Mouse (Mus musculus) layer of hippocampus, postnatal 14 days (tissue): Measurements from ENCODE around the gene Ptpra. TPM values are rescaled to one million over a fixed set of nuclear protein-coding genes. Genes with fewer than 3 reads are reported as not detected.
"Not testable (repeated sequence)": the region's sequence is repeated elsewhere in the genome, so short reads cannot be mapped to it uniquely, and the experiment has no call there.

ENCODE experiments used
- DNase-seq, 2 experiments: peaks; one replicate each; pipeline ENCODE4 v3.0.0; 2021 to 2022; ENCODE audit warnings: low spot score in 2 of 2, mixed read lengths in 1 of 2
- total RNA-seq, 2 experiments: library from RNA; stranded (reverse); gene quantifications; 2 replicates each; pipeline ENCODE4 v1.2.3; 2021

Ptpra gene
- total RNA-seq, 2 experiments from 2014 or later: 307 to 312 TPM

GRCm38 (mm10) chr2:130546957-130547356, 96.9 kb downstream of the Ptpra start:
- no peak for DNase-seq

- DNase-seq: no peak
Observed at GRCm38 (mm10) chr2:130554841-130555240, 104.8 kb downstream of the Ptpra start.

DNA sequence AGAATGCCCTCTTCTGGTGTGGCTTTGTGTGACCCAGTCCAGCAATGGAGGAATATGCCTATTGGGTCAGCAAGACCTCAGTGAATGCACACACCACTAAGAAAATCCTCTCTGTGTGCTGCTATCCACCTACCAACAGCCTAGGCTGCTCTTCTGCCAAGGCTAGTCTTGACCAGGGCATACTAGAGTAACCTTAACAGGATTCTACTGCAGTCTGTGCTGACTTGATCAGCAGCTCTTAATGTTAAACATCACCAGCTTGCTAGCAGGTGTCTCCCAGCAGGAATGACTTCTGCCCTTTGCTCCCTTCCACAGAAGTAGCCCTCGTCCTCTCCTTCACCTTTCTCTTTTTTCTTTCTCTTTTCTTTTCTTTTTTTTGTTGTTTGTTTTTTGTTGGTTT, 106.2 kb downstream of the Ptpra start:
- no peak for DNase-seq

DNA sequence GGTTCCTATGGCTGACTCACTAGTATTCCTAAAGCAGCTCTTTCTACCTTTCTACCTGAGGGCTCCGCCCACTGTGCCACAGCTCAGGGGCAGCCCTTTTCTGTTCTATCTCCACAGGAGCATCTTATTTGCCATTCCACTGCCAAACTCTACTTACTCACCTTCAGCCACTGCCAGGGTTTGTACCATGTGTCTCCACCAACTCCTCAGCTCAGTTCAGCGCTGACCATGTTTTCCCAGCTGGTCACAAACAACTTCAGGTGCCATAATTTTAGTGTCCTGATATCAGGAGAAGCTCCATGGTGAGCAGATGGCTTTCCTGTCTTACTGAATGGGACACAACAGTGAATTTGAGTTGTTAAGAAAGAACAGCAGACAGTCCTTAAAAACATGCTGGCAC, 107.4 kb downstream of the Ptpra start:
- no peak for DNase-seq

DNA sequence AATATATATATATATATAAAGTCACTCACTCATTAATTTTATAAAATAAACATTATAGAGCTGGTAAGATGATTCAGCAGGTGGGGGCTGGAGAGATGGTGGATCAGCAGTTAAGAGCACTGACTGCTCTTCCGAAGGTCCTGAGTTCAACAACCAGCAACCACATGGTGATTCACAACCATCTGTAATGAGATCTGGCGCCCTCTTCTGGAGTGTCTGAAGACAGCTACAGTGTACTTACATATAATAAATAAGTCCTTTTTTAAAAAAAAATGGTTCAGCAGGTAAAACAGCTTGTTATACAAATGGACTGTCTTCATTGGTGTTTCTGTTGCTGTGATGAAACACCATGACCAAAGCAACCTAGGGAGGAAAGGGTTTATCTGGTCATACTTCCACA, 107.9 kb downstream of the Ptpra start:
- no peak for DNase-seq

DNA sequence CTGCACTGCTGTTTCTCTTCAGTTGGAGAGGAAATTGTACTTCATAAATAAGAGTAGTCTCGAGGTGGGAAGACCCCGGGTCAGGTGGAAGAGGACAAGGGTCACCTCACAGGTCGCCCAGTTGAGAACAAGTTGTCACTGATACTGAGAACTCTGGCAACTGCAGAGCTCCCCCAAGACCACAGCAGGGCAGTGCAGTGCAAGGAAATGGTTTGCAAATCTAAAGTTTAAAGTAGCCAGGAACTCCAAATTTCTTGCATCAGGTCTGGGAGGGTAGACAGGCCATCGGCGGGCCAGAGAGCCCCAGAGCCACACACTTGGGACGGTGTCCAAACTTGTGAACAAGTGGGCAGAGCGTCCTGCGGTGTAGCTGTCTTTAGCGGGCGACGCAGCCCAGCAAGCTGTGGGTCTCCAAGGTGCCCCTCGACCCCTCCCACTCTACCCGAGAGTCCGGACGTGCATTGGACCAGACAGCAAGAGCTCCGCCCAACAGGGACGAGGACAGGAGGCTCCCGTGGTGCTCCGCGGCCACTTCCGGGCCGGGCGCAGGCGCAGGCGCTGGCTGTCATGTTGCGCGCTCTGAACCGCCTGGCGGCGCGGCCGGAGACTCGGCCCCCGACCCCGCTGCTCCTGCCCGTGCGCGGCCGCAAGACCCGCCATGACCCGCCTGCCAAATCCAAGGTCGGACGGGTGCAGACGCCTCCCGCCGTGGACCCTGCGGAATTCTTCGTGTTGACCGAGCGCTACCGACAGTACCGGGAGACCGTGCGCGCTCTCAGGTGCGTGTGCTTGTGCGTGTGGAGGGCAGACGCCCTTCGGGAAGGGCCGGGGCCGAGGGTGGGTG, 113.4 kb downstream of the Ptpra start, which contains the start of gene Mrps26:
TSS of gene Mrps26 (plus strand) at position 531 of the 844 bp plus-strand sequence.
- DNase-seq: peak; percentile 87 to 94

DNA sequence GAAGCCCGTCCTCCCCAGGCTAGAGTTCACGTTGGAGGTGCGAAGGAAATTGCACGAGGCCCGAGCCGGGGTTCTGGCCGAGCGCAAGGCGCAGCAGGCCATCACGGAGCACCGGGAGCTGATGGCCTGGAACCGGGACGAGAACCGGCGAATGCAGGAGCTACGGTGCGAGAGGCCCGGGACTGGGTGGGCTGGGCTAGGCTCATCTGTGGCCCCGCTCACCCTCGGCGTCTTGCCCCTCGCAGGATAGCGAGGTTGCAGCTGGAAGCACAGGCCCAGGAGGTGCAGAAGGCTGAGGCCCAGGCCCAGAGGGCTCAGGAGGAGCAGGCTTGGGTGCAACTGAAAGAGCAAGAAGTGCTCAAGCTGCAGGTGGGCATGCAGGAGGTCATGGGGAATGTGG, 114.0 kb downstream of the Ptpra start:
- DNase-seq: peak in 1 of 2 experiments; percentile 34

- DNase-seq: no peak
Observed at GRCm38 (mm10) chr2:130564983-130565382, 114.9 kb downstream of the Ptpra start.

DNA sequence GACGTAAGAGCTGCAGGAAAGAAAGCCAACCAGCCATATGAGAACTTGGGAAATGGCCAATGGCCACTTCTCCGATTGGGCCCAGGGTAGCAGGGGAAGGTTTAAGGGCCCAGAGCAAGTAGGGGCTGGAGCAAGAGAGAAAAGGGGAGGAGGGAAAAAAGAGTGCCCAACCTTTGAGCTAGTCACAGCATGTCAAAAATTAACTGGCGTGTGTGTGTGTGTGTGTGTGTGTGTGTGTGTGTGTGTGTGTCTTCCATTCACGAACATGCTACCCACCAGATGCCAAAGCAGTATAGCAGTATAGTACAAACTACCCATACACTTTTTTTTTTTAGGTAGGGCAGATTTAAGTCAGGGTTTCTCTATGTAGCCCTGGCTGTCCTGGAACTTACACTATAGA, 118.8 kb downstream of the Ptpra start:
- no peak for DNase-seq

GRCm38 (mm10) chr2:130569926-130570325, 119.8 kb downstream of the Ptpra start:
- no peak for DNase-seq

DNA sequence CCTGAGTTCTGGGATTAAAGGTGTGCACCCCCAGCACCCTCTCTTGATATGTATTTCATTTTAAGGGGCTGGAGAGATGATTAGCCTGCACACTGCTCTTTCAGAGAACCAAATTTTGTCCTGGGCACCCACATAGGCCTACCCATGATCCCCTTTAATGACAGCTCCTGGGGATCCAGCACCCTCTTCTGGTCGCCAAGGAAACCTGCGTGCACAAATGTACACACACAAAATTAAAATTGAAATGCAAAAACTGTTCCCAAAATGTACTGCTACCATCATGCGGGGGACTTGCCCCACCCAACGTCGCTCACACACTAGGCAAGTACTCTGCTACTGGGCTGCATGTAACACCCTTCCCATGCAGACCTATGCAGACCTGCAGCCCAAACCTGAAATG, 124.9 kb downstream of the Ptpra start:
- DNase-seq: no peak

GRCm38 (mm10) chr2:130575873-130576272, 125.8 kb downstream of the Ptpra start, which contains the start of gene Oxt:
Gene Oxt (plus strand): TSS chr2:130576173.
- DNase-seq: no peak

- DNase-seq: not testable (repeated sequence)
Observed at GRCm38 (mm10) chr2:130576564-130576963, 126.5 kb downstream of the Ptpra start.

- DNase-seq: no peak
Observed at GRCm38 (mm10) chr2:130577021-130577420, 126.9 kb downstream of the Ptpra start.

GRCm38 (mm10) chr2:130577632-130578031, 127.6 kb downstream of the Ptpra start:
- no peak for DNase-seq

GRCm38 (mm10) chr2:130578148-130578547, 128.1 kb downstream of the Ptpra start:
- no peak for DNase-seq

DNA sequence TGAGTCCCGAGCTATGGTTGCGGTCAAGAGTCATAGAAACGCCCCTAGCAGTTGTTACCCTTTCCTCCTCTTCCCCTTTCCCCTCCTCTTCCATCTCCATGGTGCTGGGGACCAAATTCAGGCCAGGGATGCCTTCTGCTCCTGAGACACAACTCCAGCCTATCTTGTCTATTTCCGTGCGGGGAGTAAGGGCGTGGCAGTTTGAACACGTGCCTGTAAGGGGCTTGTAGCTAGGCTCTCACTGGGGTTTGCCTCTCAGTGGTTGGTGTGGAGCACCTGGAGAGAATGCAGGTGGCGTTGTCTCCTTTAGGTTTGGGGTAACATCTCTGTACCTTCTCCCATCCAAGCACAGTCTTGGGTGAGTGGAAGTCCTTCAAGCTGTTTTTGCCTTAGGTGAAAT, 129.7 kb downstream of the Ptpra start:
- DNase-seq: no peak

DNA sequence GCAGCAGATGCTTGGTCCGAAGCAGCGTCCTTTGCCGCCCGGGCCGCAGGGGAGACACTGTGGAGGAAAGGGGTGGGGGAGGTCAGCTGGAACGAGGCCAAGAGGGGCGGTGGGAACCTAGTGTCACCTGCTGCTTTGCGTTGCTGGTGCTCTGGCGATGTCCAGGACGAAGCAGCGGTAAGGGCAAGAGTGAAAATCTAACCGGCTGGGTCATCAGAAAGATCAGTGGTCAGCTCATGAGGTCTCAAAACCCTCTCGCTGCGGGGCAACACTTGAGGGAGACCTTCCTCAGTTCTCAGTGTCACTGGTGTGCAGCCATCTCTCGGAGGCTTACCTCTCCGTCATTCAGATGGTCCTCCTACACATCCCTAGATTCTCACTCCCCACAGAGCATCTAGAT, 131.1 kb downstream of the Ptpra start:
- DNase-seq: no peak

DNA sequence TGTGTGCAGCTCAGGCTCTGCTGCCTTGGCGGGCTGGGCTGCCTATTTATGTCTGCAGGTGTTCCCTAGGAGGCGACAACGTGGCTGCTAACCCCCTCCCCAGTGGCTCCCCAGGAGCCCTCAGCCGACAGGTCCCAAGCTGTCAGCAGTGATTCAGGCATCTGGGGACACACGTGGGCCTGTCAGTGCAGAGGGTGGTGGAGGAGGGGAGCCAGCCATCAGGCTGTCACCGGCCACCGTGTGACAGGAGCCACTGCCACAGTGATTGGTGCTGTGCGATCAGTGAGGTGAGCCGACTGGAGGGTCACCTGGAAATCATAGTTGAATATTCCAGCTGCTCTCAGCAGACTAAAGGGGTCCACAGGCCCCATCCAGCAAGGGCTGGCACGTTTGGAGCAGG, 132.5 kb downstream of the Ptpra start, which contains the start of gene Avp:
TSS of gene Avp (minus strand) at position 3 of the 400 bp plus-strand sequence.
- DNase-seq: no peak

DNA sequence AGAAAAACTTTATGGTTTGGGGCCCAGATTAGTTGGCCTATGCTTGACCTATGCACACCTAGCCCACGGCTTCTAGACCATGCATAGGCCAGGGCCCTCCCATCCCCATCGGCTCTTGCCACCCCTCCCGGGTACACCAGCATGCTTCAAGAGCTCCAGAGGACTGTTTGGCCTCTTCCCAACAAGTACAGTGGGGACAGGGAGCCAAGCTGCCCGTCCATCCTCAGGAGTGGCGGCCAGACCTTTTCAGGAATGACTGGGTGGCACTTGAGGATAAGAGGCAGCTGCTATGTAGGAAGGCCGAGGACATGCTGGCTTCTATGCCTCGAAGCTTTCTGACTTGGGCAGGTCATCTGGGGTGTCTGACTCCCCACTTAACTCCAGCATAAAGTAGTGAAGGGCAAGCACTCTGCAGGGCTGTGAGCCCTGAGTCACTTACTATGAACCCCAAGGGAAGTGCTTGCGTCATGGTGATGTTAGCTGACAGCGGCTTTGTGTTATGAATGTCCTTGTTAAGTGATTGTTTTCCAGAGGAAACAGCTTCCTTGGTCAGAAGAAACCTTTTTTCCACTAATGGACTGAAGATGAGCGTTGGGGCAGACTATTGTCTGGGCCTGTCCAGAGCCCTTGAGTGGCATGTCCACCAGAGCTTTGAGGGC, 134.0 kb downstream of the Ptpra start:
- no peak for DNase-seq

GRCm38 (mm10) chr2:130586016-130586415, 135.9 kb downstream of the Ptpra start:
- DNase-seq: peak in 1 of 2 experiments; percentile 29

GRCm38 (mm10) chr2:130588373-130588772, 138.3 kb downstream of the Ptpra start:
- no peak for DNase-seq
